Mouse (Mus musculus): ENCODE data around the gene Hectd4.

The Hectd4 gene

DNA sequence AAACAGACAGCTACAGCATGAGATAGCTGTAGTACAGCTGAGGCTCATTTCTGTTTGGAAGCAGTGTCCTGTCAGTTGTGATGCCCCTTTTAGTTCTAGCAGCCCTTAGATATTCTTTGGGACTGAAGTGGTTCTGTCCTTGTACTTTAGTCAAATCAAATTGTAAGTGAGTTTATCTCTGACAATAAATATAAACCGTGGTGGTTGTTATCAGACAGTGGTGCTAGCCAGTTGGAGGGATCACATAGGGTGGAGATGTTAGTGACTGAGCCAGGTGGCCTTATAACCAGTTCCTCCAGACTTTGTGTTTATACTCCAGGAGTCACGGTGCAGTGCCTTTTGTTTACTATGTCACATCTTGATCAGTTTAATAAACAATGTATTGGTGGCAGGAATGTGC is 13.7 kb downstream of the Hectd4 start:
- DNase-seq (ENCODE audit: low spot score in 2 of 2), result no peak

DNA sequence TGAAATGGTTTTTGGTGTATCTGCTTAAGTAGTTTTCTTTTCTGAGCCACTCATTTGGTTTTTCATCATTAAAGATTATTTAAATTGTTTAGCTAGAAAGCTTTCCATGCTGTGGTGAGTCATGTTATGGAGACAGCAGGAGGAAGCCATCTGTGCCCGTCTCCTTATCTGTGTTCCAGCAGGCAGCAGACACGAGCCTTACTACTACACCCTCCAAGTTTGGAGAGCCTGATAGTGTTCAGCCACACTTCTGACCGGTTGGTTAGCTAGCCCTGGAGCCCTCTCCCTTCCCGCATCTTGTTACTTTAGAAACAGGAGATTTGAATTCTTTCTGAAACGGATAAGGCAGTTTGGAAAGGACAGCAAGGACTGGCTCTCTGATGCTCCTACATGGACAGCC is 16.2 kb downstream of the Hectd4 start:
- DNase-seq (ENCODE audit: low spot score in 2 of 2), result peak in 1 of 2 experiments; percentile 76

GRCm38 (mm10) chr5:121238208-121238607 is 18.2 kb downstream of the Hectd4 start:
- DNase-seq (ENCODE audit: low spot score in 2 of 2), result no peak

GRCm38 (mm10) chr5:121239846-121240245 is 19.8 kb downstream of the Hectd4 start:
- DNase-seq (ENCODE audit: low spot score in 2 of 2), result peak in 1 of 2 experiments; percentile 30

GRCm38 (mm10) chr5:121241182-121241581 is 21.2 kb downstream of the Hectd4 start:
- DNase-seq (ENCODE audit: low spot score in 2 of 2), result no peak

DNA sequence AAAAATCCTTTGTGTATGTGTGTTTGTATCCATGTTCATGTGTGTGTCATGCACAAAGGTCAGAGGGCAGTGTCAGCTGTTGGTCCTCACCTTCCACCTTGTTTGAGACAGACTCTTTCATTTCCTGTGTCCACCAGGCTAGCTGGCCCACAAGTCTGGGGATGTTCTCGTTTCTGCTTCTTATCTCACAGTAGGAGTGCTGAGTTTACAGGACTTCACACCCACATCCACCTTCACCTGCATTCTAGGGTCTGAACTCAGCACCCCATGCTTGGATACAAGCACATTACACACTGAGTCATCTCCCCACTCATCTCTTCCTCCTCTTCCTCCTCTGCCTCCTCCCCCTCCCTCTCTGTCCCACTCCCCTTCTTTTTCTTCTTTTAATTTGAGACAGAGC is 22.2 kb downstream of the Hectd4 start:
- no peak for DNase-seq (ENCODE audit: low spot score in 2 of 2)

DNA sequence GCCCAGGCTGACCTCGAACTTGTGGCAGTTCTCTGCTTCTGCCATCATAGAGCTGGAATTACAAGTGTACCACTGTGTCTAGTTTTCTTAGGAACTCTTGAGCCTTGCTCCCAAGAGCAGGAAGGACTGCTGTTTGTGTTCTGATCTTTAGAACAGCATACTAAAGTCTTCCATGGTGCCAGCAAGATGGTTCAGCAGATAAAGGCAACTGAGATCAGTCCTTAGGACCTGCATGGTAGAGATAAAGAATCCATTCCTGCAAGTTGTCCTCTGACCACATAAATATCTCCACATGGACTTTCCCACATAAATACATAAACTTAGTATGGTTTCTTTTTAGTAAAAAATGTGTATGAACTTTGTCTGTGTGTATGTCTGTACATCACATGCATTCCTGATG is 22.7 kb downstream of the Hectd4 start:
- no peak for DNase-seq (ENCODE audit: low spot score in 2 of 2)

GRCm38 (mm10) chr5:121243676-121244364 is 23.8 kb downstream of the Hectd4 start:
- no peak for DNase-seq (ENCODE audit: low spot score in 2 of 2)

GRCm38 (mm10) chr5:121244365-121244731 is 24.3 kb downstream of the Hectd4 start:
- no peak for DNase-seq (ENCODE audit: low spot score in 2 of 2)

DNA sequence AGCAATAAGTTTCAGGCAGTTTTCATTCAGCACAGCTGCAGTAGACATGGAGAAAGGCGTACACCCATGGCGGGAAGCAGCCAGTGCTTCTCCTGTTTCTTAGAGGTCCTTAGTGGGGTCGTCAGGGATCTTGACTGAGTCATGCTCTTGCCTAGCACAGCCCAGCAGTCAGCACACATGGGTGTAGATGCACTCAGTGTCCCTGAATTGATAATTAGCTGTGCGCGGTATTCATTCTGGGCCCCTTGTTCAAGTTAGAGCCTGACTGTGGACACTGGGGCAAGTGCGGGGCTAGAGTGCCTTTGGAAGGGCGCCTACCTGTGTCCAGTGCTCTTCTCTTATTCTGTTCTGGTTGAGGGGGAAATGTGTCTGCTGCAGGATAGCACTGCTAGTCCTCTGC is 25.2 kb downstream of the Hectd4 start:
- no peak for DNase-seq (ENCODE audit: low spot score in 2 of 2)

GRCm38 (mm10) chr5:121248766-121249394 is 28.9 kb downstream of the Hectd4 start:
- DNase-seq (ENCODE audit: low spot score in 2 of 2), result no peak

GRCm38 (mm10) chr5:121249693-121250092 is 29.7 kb downstream of the Hectd4 start:
- DNase-seq (ENCODE audit: low spot score in 2 of 2), result no peak

DNA sequence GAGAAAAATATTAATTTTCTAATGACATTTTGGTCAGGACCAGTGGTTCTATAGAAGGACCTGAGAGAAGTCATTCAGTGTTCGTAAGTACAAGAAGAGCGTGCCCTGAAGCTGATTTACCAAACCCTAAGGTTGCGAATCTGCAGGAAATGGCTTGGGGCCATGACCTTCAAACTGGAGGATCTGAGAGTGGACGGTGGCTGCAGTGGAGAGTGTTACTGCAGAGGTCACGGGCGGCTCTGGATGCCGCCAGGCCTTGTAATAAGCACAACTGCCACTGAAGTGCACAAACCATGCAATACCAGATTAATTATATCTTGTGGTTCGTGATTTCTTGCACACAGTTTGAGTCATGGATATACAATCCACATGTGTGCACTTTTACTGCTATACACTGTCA is 31.8 kb downstream of the Hectd4 start:
- no peak for DNase-seq (ENCODE audit: low spot score in 2 of 2)

DNA sequence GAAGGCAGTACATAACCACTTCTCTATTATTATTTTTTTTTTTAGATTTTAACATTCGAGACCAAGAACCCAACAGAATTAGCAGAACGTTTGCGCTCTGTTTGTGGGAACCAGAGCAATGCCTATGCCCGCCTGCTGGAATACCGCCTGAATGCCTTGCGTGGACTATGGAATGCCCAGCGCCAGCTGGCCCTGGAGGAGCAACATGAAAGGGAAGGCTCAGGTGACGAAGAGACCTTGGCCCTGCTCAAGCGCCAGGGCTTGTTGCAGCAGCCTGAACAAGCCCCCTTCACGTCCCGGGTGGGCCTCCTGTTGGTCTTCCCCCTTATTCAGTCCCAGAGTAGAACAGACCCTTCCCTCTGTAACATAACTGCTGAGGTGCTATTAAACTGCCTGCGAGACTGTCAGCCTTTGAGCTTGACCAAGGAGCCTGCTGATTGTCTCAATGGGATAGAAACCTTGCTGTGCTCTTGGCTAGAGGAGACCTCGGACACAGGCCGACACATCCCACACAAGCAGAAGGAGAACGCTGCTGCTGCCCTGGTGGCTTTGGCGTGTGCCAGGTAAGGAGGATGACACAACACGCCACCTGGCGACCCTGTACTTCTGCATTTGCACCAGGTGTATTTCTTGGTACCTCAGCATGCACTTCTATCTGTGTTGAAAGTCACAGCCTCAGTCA is 33.9 kb downstream of the Hectd4 start:
- DNase-seq (ENCODE audit: low spot score in 2 of 2), result no peak

DNA sequence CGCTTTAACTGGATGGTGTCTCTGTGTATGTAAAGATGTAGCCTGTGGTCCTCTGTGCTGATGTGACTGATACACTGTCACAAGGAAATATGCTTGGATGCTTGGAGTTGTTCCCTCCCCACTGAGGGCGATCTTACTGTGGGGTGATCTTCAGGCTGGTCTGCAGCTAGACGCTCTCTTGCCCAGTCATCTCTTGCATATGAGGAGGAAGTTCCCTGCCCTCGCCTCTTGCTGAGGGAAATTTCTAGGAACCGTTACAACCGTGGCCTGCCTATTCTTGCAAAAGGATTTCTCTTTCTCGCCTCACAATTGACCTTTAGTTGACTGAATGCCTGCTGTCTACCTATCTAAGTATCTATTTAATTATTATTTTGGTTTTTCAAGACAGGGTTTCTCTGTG is 35.0 kb downstream of the Hectd4 start:
- DNase-seq (ENCODE audit: low spot score in 2 of 2), result no peak

- DNase-seq (ENCODE audit: low spot score in 2 of 2), result no peak
Observed at GRCm38 (mm10) chr5:121261806-121262205, 41.8 kb downstream of the Hectd4 start.

- no peak for DNase-seq (ENCODE audit: low spot score in 2 of 2)
Observed at GRCm38 (mm10) chr5:121262415-121262814, 42.4 kb downstream of the Hectd4 start.

GRCm38 (mm10) chr5:121264593-121264992 is 44.6 kb downstream of the Hectd4 start:
- DNase-seq (ENCODE audit: low spot score in 2 of 2), result no peak

DNA sequence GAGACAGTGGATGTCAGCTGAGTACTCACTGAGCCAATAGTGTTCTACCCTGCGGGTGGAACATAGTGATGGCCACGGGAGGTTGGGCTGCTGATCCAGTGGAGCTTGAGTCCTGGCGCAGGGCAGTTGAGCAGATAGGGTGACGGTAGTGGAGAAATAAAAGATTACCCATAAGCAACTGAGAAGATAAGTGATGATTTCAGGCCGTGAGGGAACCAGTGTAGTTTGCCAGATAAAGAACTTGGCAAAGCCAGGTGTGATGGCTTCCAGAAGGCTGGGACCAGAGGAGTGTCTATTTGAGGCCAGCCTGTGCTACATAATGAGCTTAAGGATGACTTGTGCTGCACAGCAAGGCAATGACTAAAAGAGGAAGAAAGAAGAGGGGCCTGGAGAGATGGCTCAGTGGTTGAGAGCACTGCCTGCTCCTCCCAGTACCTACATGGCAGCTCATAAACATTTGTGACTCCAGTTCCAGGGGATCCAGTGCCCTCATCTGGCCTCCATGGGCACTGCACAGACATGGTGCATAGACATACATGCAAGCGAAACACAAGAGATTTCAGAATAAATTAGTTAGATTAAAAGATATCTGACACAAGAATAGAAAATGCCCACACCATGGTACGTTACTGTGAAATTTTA is 46.8 kb downstream of the Hectd4 start:
- peak; percentile 33 to 72 for DNase-seq (ENCODE audit: low spot score in 2 of 2)

DNA sequence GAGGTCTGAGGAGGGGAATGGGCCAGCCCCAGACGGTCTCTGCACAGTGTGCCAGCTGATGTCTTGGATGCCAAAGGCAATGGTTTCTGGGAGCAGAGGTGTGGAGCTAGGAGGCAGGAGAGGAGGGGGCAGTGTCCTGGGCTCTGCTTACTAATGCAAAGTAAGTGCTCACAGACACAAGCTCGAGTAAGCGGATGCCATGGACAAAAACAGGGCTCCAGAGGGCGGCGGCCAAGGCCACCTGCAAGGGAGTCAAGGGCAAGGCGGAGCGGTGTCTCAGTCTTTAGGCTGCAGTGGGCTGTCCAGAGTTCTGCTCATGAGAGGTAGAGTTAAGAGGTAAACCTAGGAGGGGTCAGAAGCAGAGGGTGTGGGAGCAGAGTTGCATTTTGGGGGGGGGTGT is 51.0 kb downstream of the Hectd4 start:
- no peak for DNase-seq (ENCODE audit: low spot score in 2 of 2)

DNA sequence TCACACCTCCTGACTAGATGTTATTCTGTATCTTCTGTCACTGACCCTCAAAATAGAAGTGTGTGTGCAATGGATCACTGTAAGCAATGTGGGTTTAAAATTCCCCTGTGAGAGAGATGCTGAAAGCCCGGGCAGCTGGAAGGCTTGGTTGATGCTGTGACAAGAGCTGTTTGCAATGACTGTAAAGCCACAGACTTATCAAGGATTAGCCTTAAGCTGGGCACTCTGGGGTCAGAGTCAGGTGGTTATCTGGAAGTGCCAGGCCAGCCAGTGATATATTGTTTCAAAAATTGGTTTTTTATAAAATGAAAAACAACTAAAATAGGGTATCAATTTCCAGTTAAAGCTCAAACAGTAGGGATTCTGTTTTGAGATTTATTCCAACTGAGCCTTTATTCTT is 56.8 kb downstream of the Hectd4 start:
- no peak for DNase-seq (ENCODE audit: low spot score in 2 of 2)

- DNase-seq (ENCODE audit: low spot score in 2 of 2), result no peak
Observed at GRCm38 (mm10) chr5:121280456-121280855, 60.4 kb downstream of the Hectd4 start.

GRCm38 (mm10) chr5:121283051-121283450 is 63.0 kb downstream of the Hectd4 start:
- no peak for DNase-seq (ENCODE audit: low spot score in 2 of 2)
